Mouse (Mus musculus) cerebellum, adult 9-11 months (tissue): Measurements from ENCODE around the gene Kcnma1.

Experiments
- DNase-seq: peaks from one replicate; pipeline ENCODE4 v3.0.0; 2022

Kcnma1 gene

GRCm38 (mm10) chr14:23651682-23652081 is 362.6 kb downstream of the Kcnma1 start:
- DNase-seq, result no peak

- DNase-seq, result no peak
Observed at GRCm38 (mm10) chr14:23650126-23650525, 364.2 kb downstream of the Kcnma1 start.

- DNase-seq, result no peak
Observed at GRCm38 (mm10) chr14:23645361-23646063, 368.8 kb downstream of the Kcnma1 start.

GRCm38 (mm10) chr14:23643162-23643561 is 371.1 kb downstream of the Kcnma1 start:
- DNase-seq, result no peak

GRCm38 (mm10) chr14:23640665-23641064 is 373.6 kb downstream of the Kcnma1 start:
- DNase-seq, result no peak

- DNase-seq, result no peak
Observed at GRCm38 (mm10) chr14:23638078-23638695, 376.1 kb downstream of the Kcnma1 start.

- no peak for DNase-seq
Observed at GRCm38 (mm10) chr14:23635903-23636302, 378.4 kb downstream of the Kcnma1 start.

- no peak for DNase-seq
Observed at GRCm38 (mm10) chr14:23633011-23633595, 381.2 kb downstream of the Kcnma1 start.

- no peak for DNase-seq
Observed at GRCm38 (mm10) chr14:23626925-23627324, 387.4 kb downstream of the Kcnma1 start.

- no peak for DNase-seq
Observed at GRCm38 (mm10) chr14:23626114-23626513, 388.2 kb downstream of the Kcnma1 start.

- DNase-seq, result no peak
Observed at GRCm38 (mm10) chr14:23625436-23625835, 388.9 kb downstream of the Kcnma1 start.

GRCm38 (mm10) chr14:23624455-23624854 is 389.8 kb downstream of the Kcnma1 start:
- no peak for DNase-seq

- DNase-seq, result no peak
Observed at GRCm38 (mm10) chr14:23620685-23621084, 393.6 kb downstream of the Kcnma1 start.

GRCm38 (mm10) chr14:23618973-23619372 is 395.3 kb downstream of the Kcnma1 start:
- no peak for DNase-seq

- no peak for DNase-seq
Observed at GRCm38 (mm10) chr14:23618081-23618480, 396.2 kb downstream of the Kcnma1 start.

- no peak for DNase-seq
Observed at GRCm38 (mm10) chr14:23610054-23610453, 404.2 kb downstream of the Kcnma1 start.

GRCm38 (mm10) chr14:23605740-23606139 is 408.6 kb downstream of the Kcnma1 start:
- DNase-seq, result no peak

- DNase-seq, result no peak
Observed at GRCm38 (mm10) chr14:23602937-23603336, 411.4 kb downstream of the Kcnma1 start.

GRCm38 (mm10) chr14:23602054-23602453 is 412.2 kb downstream of the Kcnma1 start:
- no peak for DNase-seq

GRCm38 (mm10) chr14:23594629-23595028 is 419.7 kb downstream of the Kcnma1 start:
- DNase-seq, result no peak

- no peak for DNase-seq
Observed at GRCm38 (mm10) chr14:23592826-23593447, 421.4 kb downstream of the Kcnma1 start.

- no peak for DNase-seq
Observed at GRCm38 (mm10) chr14:23589744-23590481, 424.4 kb downstream of the Kcnma1 start.

GRCm38 (mm10) chr14:23587451-23587850 is 426.8 kb downstream of the Kcnma1 start:
- DNase-seq, result no peak
